Mouse (Mus musculus) embryonic facial prominence, embryonic 12.5 days (tissue): ENCODE results near the gene Nexmif. TPM values are rescaled to one million over a fixed set of nuclear protein-coding genes. Genes with fewer than 3 reads are reported as not detected.
"Not testable (repeated sequence)": the region's sequence is repeated elsewhere in the genome, so short reads cannot be mapped to it uniquely, and the experiment has no call there.

Experiments used
- ATAC-seq: fragments of 200-750 bp; cut with Nextera tagmentation; 2 replicates; pipeline ENCODE4 v1.8.0; 2017; ENCODE audit not compliant: insufficient number of reproducible peaks, insufficient read depth, low FRiP score, low TSS enrichment
- H3K27ac ChIP-seq: fragments of 300-500 bp; sonication (generic); 2 replicates; pipeline ENCODE4 v1.5.1; 2016; ENCODE audit warnings: mild to moderate bottlenecking
- H3K27me3 ChIP-seq: fragments of 300-500 bp; sonication (generic); 2 replicates; pipeline ENCODE4 v1.6.1; 2016; ENCODE audit warnings: mild to moderate bottlenecking, moderate library complexity
- H3K36me3 ChIP-seq: fragments of 300-500 bp; sonication (generic); 2 replicates; pipeline ENCODE4 v1.6.1; 2016; ENCODE audit warnings: mild to moderate bottlenecking
- H3K4me1 ChIP-seq: fragments of 300-500 bp; sonication (generic); 2 replicates; pipeline ENCODE4 v1.6.1; 2016
- H3K4me2 ChIP-seq: fragments of 300-500 bp; sonication (generic); replicated peaks from 2 replicates; pipeline ENCODE4 v1.6.1; 2016; ENCODE audit warnings: mild to moderate bottlenecking, moderate library complexity
- H3K4me3 ChIP-seq: fragments of 300-500 bp; sonication (generic); 2 replicates; pipeline ENCODE4 v1.5.1; 2016; ENCODE audit warnings: mild to moderate bottlenecking
- H3K9ac ChIP-seq: fragments of 300-500 bp; sonication (generic); 2 replicates; pipeline ENCODE4 v1.6.1; 2016; ENCODE audit warnings: mild to moderate bottlenecking, moderate library complexity
- H3K9me3 ChIP-seq: fragments of 300-500 bp; sonication (generic); 2 replicates; pipeline ENCODE4 v1.6.1; 2016; ENCODE audit warnings: mild to moderate bottlenecking, moderate library complexity
- WGBS: fragments of 180-500 bp; shearing (Covaris S2); methylation state at CpG from one replicate; pipeline ENCODE4 v1.1.7; 2016; 5-methylcytosine and 5-hydroxymethylcytosine counted together
- polyA plus RNA-seq: library from polyadenylated mRNA; unstranded; fragments of >200 nt; fragmentation: Nextera tagmentation; extraction: Ambion mirVana; gene quantifications from 2 replicates; pipeline ENCODE4 v1.2.1, GENCODE M21; 2016

The Nexmif gene
- polyA plus RNA-seq = 2.8 and 3.0 TPM in 2 replicates

DNA sequence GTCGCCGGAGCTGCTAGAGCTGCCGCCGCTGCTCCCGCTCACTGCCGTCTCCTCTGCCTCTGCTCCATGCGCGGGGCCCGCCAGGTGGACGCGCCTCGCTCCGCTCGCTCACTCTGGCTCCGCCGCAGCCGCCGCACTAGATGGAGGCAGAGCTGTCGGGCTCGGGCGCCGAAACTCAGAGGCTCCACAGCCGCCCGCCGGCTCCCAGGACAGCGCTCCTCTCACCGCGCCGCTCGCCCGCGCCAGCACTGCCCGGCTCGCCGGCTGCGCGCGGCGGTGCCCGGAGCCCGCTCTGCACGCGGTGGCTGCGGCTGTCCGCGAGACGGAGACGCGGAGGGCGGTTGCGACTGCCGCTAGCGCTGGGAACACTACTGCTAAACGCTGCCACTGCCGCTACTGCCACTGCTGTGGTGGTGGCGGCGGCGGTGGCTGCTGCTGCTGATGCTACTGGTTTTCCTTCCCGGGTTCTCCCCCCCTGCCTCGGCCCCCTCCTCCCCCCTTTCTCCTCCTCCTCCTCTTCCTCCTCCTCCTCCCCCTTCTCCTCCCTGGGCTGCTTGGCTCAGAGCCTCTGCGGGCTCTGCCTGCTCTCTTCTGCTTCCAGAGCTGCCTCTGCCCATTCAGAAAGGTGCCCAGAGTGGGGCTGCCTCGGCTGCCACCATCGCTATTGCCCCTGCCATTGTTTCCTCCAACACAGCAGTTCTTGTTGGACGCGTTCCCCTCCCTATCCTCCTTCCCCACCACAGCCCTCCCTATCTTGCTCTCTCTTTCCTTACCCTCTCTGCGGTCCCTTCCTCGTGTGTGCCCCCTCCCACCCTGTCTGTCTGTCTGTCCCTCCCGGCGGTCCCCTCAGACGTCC lies at the start of gene Nexmif:
TSS of gene Nexmif (minus strand) at position 450 of the 856 bp plus-strand sequence.
- H3K36me3 ChIP-seq = no peaks in the 10 kb centered on the region
- no peaks in the 10 kb centered on the region for H3K4me1 ChIP-seq
- H3K27ac ChIP-seq = peak within 1 kb of the TSS; percentile 70
- peak within 1 kb of the TSS; percentile 55 for H3K9ac ChIP-seq
- peak within 1 kb of the TSS; percentile 48 for H3K4me3 ChIP-seq
- peak; percentile 85 for ATAC-seq
- H3K27me3 ChIP-seq = peaks cover 32% of the 10 kb centered on the region
- H3K9me3 ChIP-seq = no peaks in the 10 kb centered on the region
- WGBS = 16% methylated on average over 14 of the region's 70 CpGs
- H3K4me2 ChIP-seq = peak within 1 kb of the TSS; percentile 67

DNA sequence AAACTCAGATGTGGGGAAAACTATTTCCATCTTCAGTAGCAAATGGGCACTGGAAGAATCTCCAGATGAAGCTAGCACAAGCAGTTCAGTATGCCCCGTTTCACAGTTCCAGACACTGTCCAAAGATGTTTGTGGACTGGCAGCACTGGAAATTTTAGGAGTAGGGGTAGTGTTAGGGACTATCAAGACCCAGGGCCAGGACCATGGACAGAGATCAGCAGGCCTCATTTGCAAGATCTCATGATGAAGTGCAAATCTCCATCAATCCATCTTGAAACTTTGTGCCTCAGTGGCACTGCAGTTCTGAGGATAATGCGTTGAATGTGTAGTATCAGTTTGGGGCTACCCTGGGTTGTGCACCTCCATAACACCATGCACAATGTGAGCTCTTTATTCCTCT lies 7.7 kb upstream of the Nexmif start:
- no peaks in the 10 kb centered on the region for H3K27me3 ChIP-seq
- no peaks in the 10 kb centered on the region for H3K36me3 ChIP-seq
- no peaks in the 10 kb centered on the region for H3K9me3 ChIP-seq
- H3K9ac ChIP-seq = no peak overlapping the region
- 74% methylated on average over 2 of the region's 2 CpGs for WGBS
- no peak overlapping the region for H3K4me3 ChIP-seq
- no peak overlapping the region for H3K27ac ChIP-seq
- no peaks in the 10 kb centered on the region for H3K4me1 ChIP-seq
- no peak overlapping the region for H3K4me2 ChIP-seq
- ATAC-seq = no peak

DNA sequence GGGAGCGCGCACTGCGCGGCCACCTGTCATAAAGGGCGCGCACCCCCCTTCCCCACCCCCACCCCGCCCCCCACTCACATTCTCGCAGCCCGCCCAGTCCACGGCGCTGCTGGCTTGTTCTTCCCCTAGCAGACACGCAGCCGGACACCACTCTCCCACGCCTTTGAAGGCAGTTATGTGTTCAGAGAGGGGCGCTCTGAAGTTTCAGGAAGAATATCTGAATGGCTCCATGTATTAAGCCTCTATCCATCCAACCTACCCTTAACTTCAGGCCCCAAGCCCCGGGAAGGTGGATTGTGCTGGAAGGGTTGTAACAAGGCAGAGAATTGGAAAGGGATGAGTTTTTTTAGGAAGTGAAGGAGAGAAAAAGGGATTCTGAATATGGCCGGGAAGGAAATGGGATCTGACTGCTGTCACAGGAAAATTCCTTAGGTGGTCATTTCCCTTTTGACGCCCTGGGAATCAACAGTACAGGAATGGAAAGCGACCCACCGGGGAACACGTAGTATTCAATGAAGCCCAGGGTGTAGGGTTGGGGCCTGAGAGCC lies 681 bp upstream of the Nexmif start:
- WGBS = 39% methylated on average over 13 of the region's 21 CpGs

DNA sequence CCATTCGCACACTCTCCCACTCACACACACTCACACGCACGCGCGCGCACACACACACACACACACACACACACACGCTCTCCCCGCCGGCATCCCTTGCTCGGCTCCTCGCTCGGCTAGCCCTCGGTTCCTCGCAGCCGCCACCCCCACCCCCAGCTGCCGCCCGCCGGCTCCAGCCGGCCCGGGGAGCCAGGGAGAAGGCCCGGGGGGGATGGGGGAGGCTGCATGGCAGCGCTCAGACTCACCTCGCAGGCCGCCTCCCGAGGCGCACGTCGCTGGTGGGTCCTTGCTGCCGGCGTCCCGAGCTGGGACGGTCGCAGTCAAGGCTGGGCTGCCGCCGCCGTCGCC lies 623 bp downstream of the Nexmif start:
- H3K27me3 ChIP-seq = peaks cover 32% of the 10 kb centered on the region
- peak overlapping the region; percentile 48 for H3K4me3 ChIP-seq
- peak overlapping the region; percentile 55 for H3K9ac ChIP-seq
- H3K4me2 ChIP-seq = peak overlapping the region; percentile 67
- H3K27ac ChIP-seq = peak overlapping the region; percentile 70
- peak; percentile 54; the same call in 1 of the 2 replicates for ATAC-seq
- no peaks in the 10 kb centered on the region for H3K9me3 ChIP-seq
- WGBS = 18% methylated on average over 18 of the region's 37 CpGs
- H3K36me3 ChIP-seq = no peaks in the 10 kb centered on the region
- H3K4me1 ChIP-seq = no peaks in the 10 kb centered on the region

More for the DNA sequence above, 681 bp upstream of the Nexmif start:
- H3K9me3 ChIP-seq = no peaks in the 10 kb centered on the region
- H3K9ac ChIP-seq = peak overlapping the region; percentile 55; the same call in 1 of the 2 replicates
- no peaks in the 10 kb centered on the region for H3K36me3 ChIP-seq
- peak overlapping the region; percentile 67 for H3K4me2 ChIP-seq
- no peak for ATAC-seq
- no peak overlapping the region for H3K27ac ChIP-seq
- peaks cover 30% of the 10 kb centered on the region for H3K27me3 ChIP-seq
- no peaks in the 10 kb centered on the region for H3K4me1 ChIP-seq
- H3K4me3 ChIP-seq = peak overlapping the region; percentile 48

DNA sequence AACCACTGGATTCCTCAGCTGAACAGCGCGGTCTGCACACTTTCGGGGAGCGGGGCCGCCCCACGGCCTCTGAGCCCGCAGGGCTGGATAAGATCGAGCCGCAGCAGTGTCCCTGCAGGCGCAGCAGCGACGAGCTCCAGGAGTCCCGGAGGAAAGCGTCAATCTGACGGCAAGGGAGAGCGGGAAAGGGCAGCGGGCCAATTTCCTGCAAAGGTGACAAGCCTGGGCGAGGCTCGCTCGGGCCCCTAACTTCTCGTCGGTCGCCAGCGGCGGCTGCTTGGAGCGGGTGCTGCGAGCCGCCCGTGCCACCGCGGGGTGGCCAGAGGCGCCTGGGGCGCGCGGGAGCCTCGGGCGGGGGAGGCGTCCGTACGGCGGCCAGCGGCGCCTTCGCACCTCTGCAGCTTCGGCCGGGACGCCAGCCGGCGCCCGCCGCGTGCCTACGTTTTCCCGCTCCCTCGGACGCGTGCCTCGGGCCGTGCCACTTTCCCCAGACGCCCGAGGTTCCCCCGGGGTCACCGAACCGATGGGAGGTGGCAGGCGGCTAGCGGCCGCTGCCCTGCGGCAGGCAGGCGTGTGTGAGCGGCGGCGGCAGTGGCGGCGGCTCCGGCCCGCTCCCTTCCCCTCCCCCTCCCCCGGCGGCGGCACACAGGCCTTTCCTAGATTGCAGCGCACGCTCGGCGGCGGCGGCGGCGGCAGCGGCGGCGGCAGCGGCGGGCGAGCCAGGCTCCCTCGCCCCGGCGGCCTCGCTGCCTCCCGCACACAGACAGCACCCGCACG lies 1.2 kb downstream of the Nexmif start:
- 43% methylated on average over 53 of the region's 100 CpGs for WGBS
- H3K27ac ChIP-seq = peak overlapping the region; percentile 70; the same call in 1 of the 2 replicates

DNA sequence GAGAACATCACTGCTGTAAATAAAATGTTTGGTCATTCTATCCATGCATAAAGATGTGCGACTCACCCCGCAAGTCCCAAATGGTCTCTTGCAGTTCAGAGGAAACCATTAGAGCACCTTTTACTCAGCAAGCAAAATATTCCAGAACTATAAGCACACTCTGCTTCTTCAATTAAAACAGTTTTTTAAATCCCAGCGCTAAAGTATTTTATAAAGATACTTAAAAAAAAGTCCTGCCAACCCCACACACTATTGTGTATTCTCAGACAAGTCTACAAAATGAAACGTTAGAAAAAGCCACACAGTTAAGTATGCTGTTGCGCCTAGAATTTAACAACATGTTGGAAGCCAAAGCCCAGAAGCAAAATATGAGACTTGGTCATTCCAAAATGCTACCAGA lies 1.9 kb downstream of the Nexmif start:
- H3K27me3 ChIP-seq = peaks cover 32% of the 10 kb centered on the region
- no peak for ATAC-seq
- no peaks in the 10 kb centered on the region for H3K4me1 ChIP-seq
- H3K4me2 ChIP-seq = peak overlapping the region; percentile 67
- WGBS = 55% methylated on average over 5 of the region's 5 CpGs
- no peak overlapping the region for H3K27ac ChIP-seq
- H3K9me3 ChIP-seq = no peaks in the 10 kb centered on the region
- H3K36me3 ChIP-seq = no peaks in the 10 kb centered on the region
- H3K4me3 ChIP-seq = no peak overlapping the region; the same call in 1 of the 2 replicates
- H3K9ac ChIP-seq = no peak overlapping the region

More for the DNA sequence above, 1.2 kb downstream of the Nexmif start:
- Histone ChIP-seq H3K4me3 (peak overlapping the region; percentile 48), H3K27me3 (peaks cover 32% of the 10 kb centered on the region), H3K9ac (peak overlapping the region; percentile 55), H3K9me3 (no peaks in the 10 kb centered on the region), H3K36me3 (no peaks in the 10 kb centered on the region), H3K4me2 (peak overlapping the region; percentile 67), H3K4me1 (no peaks in the 10 kb centered on the region)
- no peak for ATAC-seq

DNA sequence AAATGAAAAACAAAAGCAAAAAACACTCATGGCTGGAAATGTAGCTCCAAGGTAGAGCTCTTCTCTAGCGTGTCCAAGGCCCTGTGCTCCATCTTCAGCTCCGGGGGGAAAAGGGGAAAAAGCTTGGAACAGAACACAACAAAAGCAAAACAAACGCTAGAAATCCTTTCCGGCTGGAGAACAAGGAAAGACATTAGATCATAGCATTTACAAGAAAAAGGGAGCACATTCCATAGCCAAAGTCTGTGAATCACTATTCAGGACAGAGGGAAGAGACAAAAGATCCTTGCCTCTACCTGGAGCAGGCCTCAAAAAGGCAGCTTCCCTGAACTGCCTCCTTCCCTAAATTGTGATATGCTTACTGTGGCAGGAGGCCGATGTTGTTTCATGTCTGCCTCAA lies 4.4 kb downstream of the Nexmif start:
- H3K4me1 ChIP-seq = no peaks in the 10 kb centered on the region
- H3K4me3 ChIP-seq = no peak overlapping the region
- peaks cover 18% of the 10 kb centered on the region for H3K27me3 ChIP-seq
- no peaks in the 10 kb centered on the region for H3K9me3 ChIP-seq
- H3K4me2 ChIP-seq = no peak overlapping the region
- no peaks in the 10 kb centered on the region for H3K36me3 ChIP-seq
- WGBS = 59% methylated on average over 5 of the region's 5 CpGs
- ATAC-seq = no peak
- H3K27ac ChIP-seq = no peak overlapping the region
- no peak overlapping the region for H3K9ac ChIP-seq

DNA sequence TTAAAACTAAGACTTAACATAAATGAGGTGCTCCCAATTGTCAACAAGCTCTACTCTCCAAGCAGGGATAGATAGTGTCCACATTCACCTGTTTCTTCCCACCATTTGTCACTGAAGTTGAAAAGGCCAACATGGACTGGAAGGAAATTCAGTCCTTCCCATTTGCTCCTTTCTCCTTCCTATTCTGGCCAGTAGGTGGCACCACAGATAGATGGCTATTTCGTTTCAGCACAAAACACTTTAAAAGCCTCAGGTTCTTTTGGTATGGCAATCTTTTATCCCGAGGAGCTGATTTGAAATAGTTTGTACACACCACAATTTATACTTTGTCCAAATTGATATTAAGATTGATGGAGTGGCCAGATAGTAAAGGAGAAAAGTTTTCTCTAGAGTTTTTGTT lies 21.7 kb downstream of the Nexmif start:
- Histone ChIP-seq H3K27me3 (no peaks in the 10 kb centered on the region), H3K27ac (no peak overlapping the region), H3K4me1 (no peaks in the 10 kb centered on the region), H3K36me3 (no peaks in the 10 kb centered on the region), H3K9ac (no peak overlapping the region), H3K9me3 (no peaks in the 10 kb centered on the region), H3K4me2 (no peak overlapping the region), H3K4me3 (no peak overlapping the region)
- 27% methylated on average over 2 of the region's 2 CpGs for WGBS
- ATAC-seq = no peak

DNA sequence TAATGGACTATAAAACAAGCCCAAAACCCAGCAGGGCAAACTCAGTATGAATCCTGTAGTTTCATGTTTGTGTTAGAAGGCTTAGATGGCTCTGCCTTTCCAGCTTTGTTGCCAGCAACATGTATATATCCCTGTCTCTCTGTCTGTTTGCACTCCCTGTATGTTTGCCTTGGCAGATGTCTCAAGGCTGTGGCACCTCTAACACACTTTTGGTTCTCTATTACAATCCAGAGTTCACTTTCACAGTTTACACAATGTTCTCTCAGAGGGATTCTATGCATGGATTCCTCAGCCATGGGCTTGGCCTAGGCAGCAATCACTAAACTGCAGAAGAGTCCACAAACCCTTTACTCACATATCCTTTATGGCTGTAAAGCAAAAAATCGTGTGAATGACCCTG lies 50.9 kb downstream of the Nexmif start:
- Histone ChIP-seq H3K27ac (no peak overlapping the region), H3K4me1 (no peaks in the 10 kb centered on the region), H3K36me3 (no peaks in the 10 kb centered on the region), H3K4me3 (no peak overlapping the region), H3K4me2 (no peak overlapping the region), H3K27me3 (no peaks in the 10 kb centered on the region), H3K9ac (no peak overlapping the region), H3K9me3 (no peaks in the 10 kb centered on the region)
- WGBS = 57% methylated on average over 1 of the region's 1 CpGs
- ATAC-seq = no peak

DNA sequence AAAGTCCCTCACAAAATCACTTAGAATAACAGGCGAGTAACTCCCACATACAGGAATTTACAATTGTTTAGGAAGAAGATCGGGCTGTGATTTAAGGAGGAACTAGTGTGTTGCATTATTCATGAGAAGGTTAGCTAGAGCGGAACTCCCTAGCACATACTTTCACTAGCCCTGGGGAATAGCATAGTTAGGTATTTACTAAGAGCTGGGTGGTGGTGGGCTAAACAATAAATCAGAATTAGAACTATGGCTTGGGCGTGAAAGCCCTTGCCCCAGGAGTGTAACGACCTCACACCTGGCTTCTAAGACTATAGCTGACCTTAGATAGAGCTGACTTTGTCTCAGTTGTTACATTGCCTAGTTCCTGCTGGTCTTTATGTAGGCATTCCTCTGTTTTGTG lies 85.7 kb downstream of the Nexmif start:
- H3K4me1 ChIP-seq, H3K27ac ChIP-seq, H3K36me3 ChIP-seq, H3K9ac ChIP-seq, H3K4me3 ChIP-seq, H3K9me3 ChIP-seq, H3K4me2 ChIP-seq, ATAC-seq, H3K27me3 ChIP-seq: not testable (repeated sequence)
- WGBS = 70% methylated on average over 5 of the region's 5 CpGs

DNA sequence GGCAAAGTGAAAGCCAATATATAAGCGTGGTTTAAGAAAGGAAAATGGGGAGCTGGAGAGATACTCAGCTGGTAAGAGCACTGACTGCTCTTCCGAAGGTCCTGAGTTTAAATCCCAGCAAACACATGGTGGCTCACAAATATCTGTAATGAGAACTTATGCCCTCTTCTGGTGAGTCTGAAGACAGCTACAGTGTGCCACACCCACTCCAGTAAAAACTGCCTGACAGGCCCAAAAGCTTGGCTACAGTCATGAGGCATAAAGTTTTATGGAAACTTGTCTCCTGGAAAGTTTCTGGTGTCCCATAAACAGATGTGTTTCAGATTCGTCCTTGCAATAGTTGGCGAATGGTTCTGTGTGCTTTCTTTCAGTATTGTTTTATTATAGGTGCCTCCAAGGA lies 86.4 kb downstream of the Nexmif start:
- Histone ChIP-seq H3K9me3 (no peaks in the 10 kb centered on the region), H3K27ac (no peak overlapping the region), H3K4me1 (no peaks in the 10 kb centered on the region), H3K4me3 (no peak overlapping the region), H3K9ac (no peak overlapping the region), H3K36me3 (no peaks in the 10 kb centered on the region), H3K27me3 (no peaks in the 10 kb centered on the region), H3K4me2 (no peak overlapping the region)
- ATAC-seq = no peak
- whole genome bisulfite sequencing = 74% methylated on average over 4 of the region's 4 CpGs
